Mouse (Mus musculus): ENCODE measurements around the gene Gm13083. TPM values are rescaled to one million over a fixed set of nuclear protein-coding genes. Genes with fewer than 3 reads are reported as not detected.
"Not testable (repeated sequence)": the region's sequence is repeated elsewhere in the genome, so short reads cannot be mapped to it uniquely, and the experiment has no call there.

Gm13083 gene
- polyA plus RNA-seq (2015; fragmentation: Nextera tagmentation; extraction: Ambion mirVana), result not detected in 2 replicates

DNA sequence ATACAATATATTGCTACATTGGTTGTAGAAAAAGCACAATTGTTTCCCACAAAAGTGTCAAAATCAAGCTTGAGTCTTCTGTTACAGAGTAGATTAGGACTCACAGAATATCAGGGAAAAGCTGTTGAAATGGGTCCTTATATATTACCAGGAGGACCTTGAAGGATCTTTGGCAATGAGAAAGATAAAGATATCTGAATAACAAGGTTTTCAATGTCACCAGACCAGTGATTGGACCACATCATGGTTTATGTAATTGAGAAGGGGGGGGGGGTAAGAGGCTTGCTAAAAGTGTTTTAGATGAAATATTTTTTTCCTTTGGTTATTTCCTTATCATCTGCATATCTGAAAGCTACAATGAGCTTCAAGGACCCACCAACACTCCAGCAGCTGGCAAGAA is at the start of gene Gm13083:
Gene Gm13083, plus strand, starts transcription at position 301 of the 400 bp plus-strand sequence.
- not testable (repeated sequence) for H3K9me3 ChIP-seq (replicated peaks; ENCODE audit: control insufficient read depth, low read length); H3K4me2 ChIP-seq (ENCODE audit: low read depth, low read length); H3K4me3 ChIP-seq (replicated peaks; ENCODE audit: low read length); H3K4me1 ChIP-seq (ENCODE audit: control insufficient read depth, insufficient read depth, low read length); ATAC-seq (ENCODE audit: insufficient read depth, low FRiP score); H3K9ac ChIP-seq (ENCODE audit: low read length); H3K36me3 ChIP-seq (ENCODE audit: control insufficient read depth, insufficient read depth, low read length); H3K27ac ChIP-seq (ENCODE audit: low read length); H3K27me3 ChIP-seq (ENCODE audit: control insufficient read depth, insufficient read depth, low read length)

DNA sequence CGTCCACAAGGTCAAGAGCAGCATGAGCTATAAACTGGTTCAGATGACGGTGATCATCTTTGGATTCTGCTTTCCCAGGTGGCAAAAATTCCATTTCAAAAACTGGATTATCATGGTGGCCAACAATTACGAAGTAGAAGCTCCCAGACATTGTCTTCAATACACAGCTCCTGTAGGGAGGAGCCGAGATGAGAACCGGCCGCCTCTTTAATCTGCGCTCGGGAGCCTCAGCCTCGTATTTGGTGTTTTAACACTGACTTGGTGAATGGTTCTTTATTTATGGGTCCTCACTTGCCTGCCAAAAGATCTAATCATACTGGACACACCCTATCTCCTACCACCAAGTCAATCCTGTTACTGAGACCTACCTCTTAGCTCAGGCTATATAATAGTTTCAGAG is 2.9 kb upstream of the Gm13083 start:
- H3K4me1 ChIP-seq (ENCODE audit: control insufficient read depth, insufficient read depth, low read length); ATAC-seq (ENCODE audit: insufficient read depth, low FRiP score); H3K27ac ChIP-seq (ENCODE audit: low read length); H3K9ac ChIP-seq (ENCODE audit: low read length); H3K27me3 ChIP-seq (ENCODE audit: control insufficient read depth, insufficient read depth, low read length); H3K4me3 ChIP-seq (replicated peaks; ENCODE audit: low read length); H3K36me3 ChIP-seq (ENCODE audit: control insufficient read depth, insufficient read depth, low read length); H3K9me3 ChIP-seq (replicated peaks; ENCODE audit: control insufficient read depth, low read length); H3K4me2 ChIP-seq (ENCODE audit: low read depth, low read length): not testable (repeated sequence)
- 87% methylated on average over 9 of the region's 9 CpGs for WGBS

DNA sequence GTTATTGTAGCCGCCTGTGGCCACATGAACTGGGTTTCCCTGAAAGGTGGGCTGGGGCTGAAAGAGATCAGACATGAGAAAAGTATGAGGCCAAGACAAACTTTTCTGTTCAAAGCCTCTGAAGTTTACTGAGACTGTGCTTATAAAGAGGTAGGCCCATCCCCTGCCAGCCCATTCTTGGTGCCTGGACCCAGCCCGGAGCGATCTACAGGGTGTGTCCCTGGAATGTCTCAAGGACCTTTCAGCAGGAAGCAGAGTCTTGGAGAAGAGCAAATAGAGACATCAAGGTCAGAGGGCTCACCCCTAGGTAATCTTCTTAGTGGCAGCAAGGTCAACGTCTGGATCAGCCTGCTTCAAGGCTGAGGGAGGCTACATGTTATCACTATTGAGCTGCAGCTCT is 3.3 kb downstream of the Gm13083 start:
- H3K4me3 ChIP-seq (replicated peaks; ENCODE audit: low read length); H3K9ac ChIP-seq (ENCODE audit: low read length); H3K36me3 ChIP-seq (ENCODE audit: control insufficient read depth, insufficient read depth, low read length); H3K4me2 ChIP-seq (ENCODE audit: low read depth, low read length); H3K9me3 ChIP-seq (replicated peaks; ENCODE audit: control insufficient read depth, low read length); H3K27ac ChIP-seq (ENCODE audit: low read length); ATAC-seq (ENCODE audit: insufficient read depth, low FRiP score); H3K4me1 ChIP-seq (ENCODE audit: control insufficient read depth, insufficient read depth, low read length); H3K27me3 ChIP-seq (ENCODE audit: control insufficient read depth, insufficient read depth, low read length): not testable (repeated sequence)
- WGBS, result 81% methylated on average over 4 of the region's 4 CpGs

DNA sequence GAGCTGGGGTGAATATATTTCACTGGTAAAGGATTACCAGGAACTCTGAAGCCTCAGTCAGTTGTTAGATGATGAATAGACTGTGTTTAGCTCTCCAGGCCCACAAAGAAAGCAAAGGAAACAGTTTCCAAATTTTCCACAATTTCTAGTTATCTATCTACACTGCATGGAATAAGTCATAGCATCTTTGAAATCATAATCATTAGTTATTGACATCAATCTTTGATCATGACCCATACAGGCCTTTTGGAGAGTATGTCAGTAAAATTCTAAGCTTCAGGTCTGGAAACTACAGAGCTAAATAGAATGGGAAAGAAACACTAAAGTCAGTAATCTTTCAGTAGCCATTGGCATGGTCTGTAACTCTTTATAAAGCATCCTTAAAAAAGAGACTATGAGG is 42.3 kb downstream of the Gm13083 start, which contains the start of gene Gm13088:
Gene Gm13088, minus strand, starts transcription at position 101 of the 400 bp plus-strand sequence.
- not testable (repeated sequence) for H3K4me3 ChIP-seq (replicated peaks; ENCODE audit: low read length); H3K36me3 ChIP-seq (ENCODE audit: control insufficient read depth, insufficient read depth, low read length); H3K4me2 ChIP-seq (ENCODE audit: low read depth, low read length); H3K4me1 ChIP-seq (ENCODE audit: control insufficient read depth, insufficient read depth, low read length); H3K9ac ChIP-seq (ENCODE audit: low read length); H3K9me3 ChIP-seq (replicated peaks; ENCODE audit: control insufficient read depth, low read length); H3K27ac ChIP-seq (ENCODE audit: low read length); ATAC-seq (ENCODE audit: insufficient read depth, low FRiP score); H3K27me3 ChIP-seq (ENCODE audit: control insufficient read depth, insufficient read depth, low read length)

Other genes starting within 250 kb of the Gm13083 start
- not detected in 2 replicates for gene Pramel1, start 220.6 kb upstream of the Gm13083 start, polyA plus RNA-seq (2015; fragmentation: Nextera tagmentation; extraction: Ambion mirVana)
- gene Pramef8, start 202.6 kb upstream of the Gm13083 start, polyA plus RNA-seq (2015; fragmentation: Nextera tagmentation; extraction: Ambion mirVana), result 15.1 and 15.2 TPM in 2 replicates
- gene Oog4, start 164.7 kb upstream of the Gm13083 start, polyA plus RNA-seq (2015; fragmentation: Nextera tagmentation; extraction: Ambion mirVana), result not detected in 2 replicates
- gene Gm13043, start 103.7 kb upstream of the Gm13083 start, polyA plus RNA-seq (2015; fragmentation: Nextera tagmentation; extraction: Ambion mirVana), result not detected in 2 replicates
- not detected in 2 replicates for gene Gm13040, start 79.0 kb upstream of the Gm13083 start, polyA plus RNA-seq (2015; fragmentation: Nextera tagmentation; extraction: Ambion mirVana)
- gene BC080695, start 63.3 kb upstream of the Gm13083 start, polyA plus RNA-seq (2015; fragmentation: Nextera tagmentation; extraction: Ambion mirVana), result not detected in 2 replicates
- gene Gm13057, start 63.3 kb upstream of the Gm13083 start, polyA plus RNA-seq (2015; fragmentation: Nextera tagmentation; extraction: Ambion mirVana), result not detected in 2 replicates
- gene Gm13088, start 42.2 kb downstream of the Gm13083 start, polyA plus RNA-seq (2015; fragmentation: Nextera tagmentation; extraction: Ambion mirVana), result not detected in 2 replicates
- not detected in 2 replicates for gene Gm13089, start 87.7 kb downstream of the Gm13083 start, polyA plus RNA-seq (2015; fragmentation: Nextera tagmentation; extraction: Ambion mirVana)
- gene Gm13078, start 104.5 kb downstream of the Gm13083 start, polyA plus RNA-seq (2015; fragmentation: Nextera tagmentation; extraction: Ambion mirVana), result not detected in 2 replicates
- not detected in 2 replicates for gene Gm13023, start 174.3 kb downstream of the Gm13083 start, polyA plus RNA-seq (2015; fragmentation: Nextera tagmentation; extraction: Ambion mirVana)
- gene Gm13084, start 201.1 kb downstream of the Gm13083 start, polyA plus RNA-seq (2015; fragmentation: Nextera tagmentation; extraction: Ambion mirVana), result not detected in 2 replicates
- not detected in 2 replicates for gene Gm13103, start 231.5 kb downstream of the Gm13083 start, polyA plus RNA-seq (2015; fragmentation: Nextera tagmentation; extraction: Ambion mirVana)